Mouse (Mus musculus) hindbrain, embryonic 11.5 days (tissue): ENCODE measurements around the gene Akr1b10. TPM values are rescaled to one million over a fixed set of nuclear protein-coding genes. Genes with fewer than 3 reads are reported as not detected.

Experiments used
- ATAC-seq: fragments of 200-750 bp; cut with Nextera tagmentation; 2 replicates; pipeline ENCODE4 v1.8.0; 2017; ENCODE audit warnings: mild to moderate bottlenecking, moderate TSS enrichment, moderate library complexity; ENCODE audit not compliant: low FRiP score
- DNase-seq: peaks from one replicate; pipeline ENCODE4 v3.0.0-alpha.2; 2015; ENCODE audit warnings: low spot score
- H3K27ac ChIP-seq: fragments of 300-500 bp; sonication (generic); 2 replicates; pipeline ENCODE4 v1.5.1; 2014; ENCODE audit warnings: mild to moderate bottlenecking, low read depth, low read length
- H3K27me3 ChIP-seq: fragments of 300-500 bp; sonication (generic); 2 replicates; pipeline ENCODE4 v1.6.1; 2014; ENCODE audit warnings: mild to moderate bottlenecking, low read length, moderate library complexity, mixed read lengths; ENCODE audit not compliant: control insufficient read depth, insufficient read depth
- H3K36me3 ChIP-seq: fragments of 300-500 bp; sonication (generic); 2 replicates; pipeline ENCODE4 v1.6.1; 2014; ENCODE audit warnings: mild to moderate bottlenecking, low read length, moderate library complexity, mixed read lengths; ENCODE audit not compliant: control insufficient read depth, insufficient read depth
- H3K4me1 ChIP-seq: fragments of 300-500 bp; sonication (generic); replicated peaks from 2 replicates; pipeline ENCODE4 v1.6.1; 2014; ENCODE audit warnings: low read length, mixed read lengths; ENCODE audit not compliant: control insufficient read depth, insufficient read depth
- H3K4me2 ChIP-seq: fragments of 300-500 bp; sonication (generic); replicated peaks from 2 replicates; pipeline ENCODE4 v1.6.1; 2014; ENCODE audit warnings: mild to moderate bottlenecking, low read depth, low read length
- H3K4me3 ChIP-seq: fragments of 300-500 bp; sonication (generic); 2 replicates; pipeline ENCODE4 v1.5.1; 2014; ENCODE audit warnings: low read depth, low read length
- H3K9ac ChIP-seq: fragments of 300-500 bp; sonication (generic); 2 replicates; pipeline ENCODE4 v1.6.1; 2014; ENCODE audit warnings: low read depth, low read length
- H3K9me3 ChIP-seq: fragments of 300-500 bp; sonication (generic); 2 replicates; pipeline ENCODE4 v1.6.1; 2016; ENCODE audit warnings: low read length; ENCODE audit not compliant: control insufficient read depth
- WGBS: fragments of 180-500 bp; shearing (Covaris S2); extraction: QIAGEN DNeasy Blood & Tissue Kit; methylation state at CpG from one replicate; pipeline ENCODE4 v1.1.7; 2014; 5-methylcytosine and 5-hydroxymethylcytosine counted together
- polyA plus RNA-seq: library from polyadenylated mRNA; unstranded; fragments of >200 nt; fragmentation: Nextera tagmentation; extraction: Ambion mirVana; gene quantifications from 2 replicates; pipeline ENCODE4 v1.2.1, GENCODE M21; 2014

Akr1b10 gene
- polyA plus RNA-seq, 1 experiment from 2014 or later, result 18.5 TPM

- no peak overlapping the region for H3K9ac ChIP-seq
- no peaks in the 10 kb centered on the region for H3K27me3 ChIP-seq
- no peak for DNase-seq
- no peaks in the 10 kb centered on the region for H3K36me3 ChIP-seq
- 91% methylated on average over 4 of the region's 4 CpGs for WGBS
- no peaks in the 10 kb centered on the region for H3K4me1 ChIP-seq
- ATAC-seq, result no peak
- H3K9me3 ChIP-seq, result no peaks in the 10 kb centered on the region
- H3K27ac ChIP-seq, result no peak overlapping the region
- no peak overlapping the region for H3K4me3 ChIP-seq
- H3K4me2 ChIP-seq, result no peak overlapping the region
Observed at GRCm38 (mm10) chr6:34388420-34389156, 4.6 kb downstream of the Akr1b10 start.

- no peak overlapping the region for H3K4me2 ChIP-seq
- 91% methylated on average over 5 of the region's 5 CpGs for WGBS
- no peak for DNase-seq
Observed at GRCm38 (mm10) chr6:34395897-34396296, 11.9 kb downstream of the Akr1b10 start.

GRCm38 (mm10) chr6:34398431-34398830 lies 14.4 kb downstream of the Akr1b10 start:
- no peaks in the 10 kb centered on the region for H3K27me3 ChIP-seq
- WGBS, result 88% methylated on average over 6 of the region's 6 CpGs
- no peak for ATAC-seq

More at GRCm38 (mm10) chr6:34395897-34396296, 11.9 kb downstream of the Akr1b10 start:
- no peak overlapping the region for H3K9ac ChIP-seq
- H3K9me3 ChIP-seq, result no peaks in the 10 kb centered on the region
- H3K4me3 ChIP-seq, result no peak overlapping the region
- ATAC-seq, result no peak
- H3K4me1 ChIP-seq, result no peaks in the 10 kb centered on the region
- no peaks in the 10 kb centered on the region for H3K36me3 ChIP-seq
- no peak overlapping the region for H3K27ac ChIP-seq
- H3K27me3 ChIP-seq, result no peaks in the 10 kb centered on the region

GRCm38 (mm10) chr6:34399606-34400220 lies 15.7 kb downstream of the Akr1b10 start:
- DNase-seq (no peak), ATAC-seq (no peak)
- H3K36me3 ChIP-seq, result no peaks in the 10 kb centered on the region
- H3K9me3 ChIP-seq, result no peaks in the 10 kb centered on the region
- H3K4me2 ChIP-seq, result no peak overlapping the region
- H3K4me1 ChIP-seq, result no peaks in the 10 kb centered on the region
- no peaks in the 10 kb centered on the region for H3K27me3 ChIP-seq
- WGBS, result 79% methylated on average over 13 of the region's 13 CpGs
- H3K4me3 ChIP-seq, result no peak overlapping the region
- H3K27ac ChIP-seq, result no peak overlapping the region
- no peak overlapping the region for H3K9ac ChIP-seq

More at GRCm38 (mm10) chr6:34398431-34398830, 14.4 kb downstream of the Akr1b10 start:
- Histone ChIP-seq H3K27ac (no peak overlapping the region), H3K9me3 (no peaks in the 10 kb centered on the region), H3K4me2 (no peak overlapping the region), H3K4me1 (no peaks in the 10 kb centered on the region), H3K9ac (no peak overlapping the region), H3K4me3 (no peak overlapping the region), H3K36me3 (no peaks in the 10 kb centered on the region)
- no peak for DNase-seq

GRCm38 (mm10) chr6:34400696-34401095 lies 16.7 kb downstream of the Akr1b10 start:
- Histone ChIP-seq H3K9me3 (no peaks in the 10 kb centered on the region), H3K36me3 (no peaks in the 10 kb centered on the region), H3K4me1 (no peaks in the 10 kb centered on the region), H3K27me3 (no peaks in the 10 kb centered on the region), H3K4me3 (no peak overlapping the region), H3K27ac (no peak overlapping the region), H3K4me2 (no peak overlapping the region), H3K9ac (no peak overlapping the region)
- ATAC-seq, result no peak
- WGBS, result 81% methylated on average over 2 of the region's 2 CpGs
- no peak for DNase-seq

GRCm38 (mm10) chr6:34406746-34407145 lies 22.7 kb downstream of the Akr1b10 start:
- WGBS, result 94% methylated on average over 4 of the region's 4 CpGs
- no peak overlapping the region for H3K4me2 ChIP-seq
- ATAC-seq (no peak), DNase-seq (no peak)
- H3K9ac ChIP-seq, result no peak overlapping the region
- no peaks in the 10 kb centered on the region for H3K27me3 ChIP-seq
- H3K27ac ChIP-seq, result no peak overlapping the region
- H3K9me3 ChIP-seq, result no peaks in the 10 kb centered on the region
- no peaks in the 10 kb centered on the region for H3K4me1 ChIP-seq
- no peak overlapping the region for H3K4me3 ChIP-seq
- no peaks in the 10 kb centered on the region for H3K36me3 ChIP-seq

- Histone ChIP-seq H3K9ac (no peak overlapping the region), H3K27ac (no peak overlapping the region), H3K9me3 (no peaks in the 10 kb centered on the region), H3K27me3 (no peaks in the 10 kb centered on the region), H3K4me3 (no peak overlapping the region), H3K4me2 (no peak overlapping the region), H3K36me3 (no peaks in the 10 kb centered on the region), H3K4me1 (no peaks in the 10 kb centered on the region)
- DNase-seq (no peak), ATAC-seq (no peak)
- WGBS, result 87% methylated on average over 10 of the region's 10 CpGs
Observed at GRCm38 (mm10) chr6:34407403-34407802, 23.4 kb downstream of the Akr1b10 start.

- Histone ChIP-seq H3K9me3 (no peaks in the 10 kb centered on the region), H3K4me1 (no peaks in the 10 kb centered on the region), H3K27me3 (no peaks in the 10 kb centered on the region), H3K27ac (no peak within 1 kb of the TSS), H3K4me2 (no peak within 1 kb of the TSS), H3K36me3 (no peaks in the 10 kb centered on the region), H3K4me3 (no peak within 1 kb of the TSS), H3K9ac (no peak within 1 kb of the TSS)
- ATAC-seq (no peak), DNase-seq (no peak)
- 86% methylated on average over 6 of the region's 6 CpGs for WGBS
Observed at GRCm38 (mm10) chr6:34412023-34412422, 28.0 kb downstream of the Akr1b10 start, which contains the start of gene Akr1b7. Akr1b7 (plus strand) TSS chr6:34412334.

GRCm38 (mm10) chr6:34412688-34413087 lies 28.7 kb downstream of the Akr1b10 start:
- H3K4me3 ChIP-seq, result no peak overlapping the region
- H3K27me3 ChIP-seq, result no peaks in the 10 kb centered on the region
- no peak overlapping the region for H3K4me2 ChIP-seq
- no peak overlapping the region for H3K9ac ChIP-seq
- no peaks in the 10 kb centered on the region for H3K4me1 ChIP-seq
- 80% methylated on average over 1 of the region's 1 CpGs for WGBS
- DNase-seq (no peak), ATAC-seq (no peak)
- H3K9me3 ChIP-seq, result no peaks in the 10 kb centered on the region
- H3K27ac ChIP-seq, result no peak overlapping the region
- H3K36me3 ChIP-seq, result no peaks in the 10 kb centered on the region
